Mouse (Mus musculus) megakaryocyte, embryonic 14.5 days (primary cell): ENCODE measurements around the gene Ppan. TPM values are rescaled to one million over a fixed set of nuclear protein-coding genes. Genes with fewer than 3 reads are reported as not detected.
A peak's percentile ranks its signal among the peaks of the same experiment; 100 is the strongest.

Source experiments
- H3K27me3 ChIP-seq: replicated peaks from 2 replicates; pipeline ENCODE3; 2012; ENCODE audit warnings: inconsistent platforms
- H3K36me3 ChIP-seq: replicated peaks from 2 replicates; pipeline ENCODE3; 2012; ENCODE audit warnings: low read length, inconsistent platforms, mixed read lengths
- H3K4me1 ChIP-seq: 2 replicates; pipeline ENCODE4 v1.6.1; 2012; ENCODE audit warnings: inconsistent platforms
- H3K4me3 ChIP-seq: replicated peaks from 2 replicates; pipeline ENCODE3; 2012; ENCODE audit warnings: moderate library complexity, mild to moderate bottlenecking, inconsistent platforms
- H3K9me3 ChIP-seq: 2 replicates; pipeline ENCODE4 v1.6.1; 2012; ENCODE audit warnings: inconsistent platforms
- FLI1 ChIP-seq: IDR thresholded peaks from 2 replicates; pipeline ENCODE4 v1.6.1; 2012; ENCODE audit warnings: low read length, inconsistent platforms, mixed read lengths
- GATA1 ChIP-seq: IDR thresholded peaks from 3 replicates; pipeline ENCODE4 v1.6.1; 2012; ENCODE audit warnings: mixed read lengths, low read length, inconsistent platforms, borderline replicate concordance
- polyA plus RNA-seq: library from polyadenylated mRNA; stranded (reverse); fragments of >175 nt; gene quantifications from 2 replicates; pipeline ENCODE4 v1.2.3, GENCODE M21; 2012; ENCODE audit warnings: low replicate concordance; ENCODE audit not compliant: insufficient read depth

Ppan gene
- polyA plus RNA-seq, 1 experiment, result 137 TPM

DNA sequence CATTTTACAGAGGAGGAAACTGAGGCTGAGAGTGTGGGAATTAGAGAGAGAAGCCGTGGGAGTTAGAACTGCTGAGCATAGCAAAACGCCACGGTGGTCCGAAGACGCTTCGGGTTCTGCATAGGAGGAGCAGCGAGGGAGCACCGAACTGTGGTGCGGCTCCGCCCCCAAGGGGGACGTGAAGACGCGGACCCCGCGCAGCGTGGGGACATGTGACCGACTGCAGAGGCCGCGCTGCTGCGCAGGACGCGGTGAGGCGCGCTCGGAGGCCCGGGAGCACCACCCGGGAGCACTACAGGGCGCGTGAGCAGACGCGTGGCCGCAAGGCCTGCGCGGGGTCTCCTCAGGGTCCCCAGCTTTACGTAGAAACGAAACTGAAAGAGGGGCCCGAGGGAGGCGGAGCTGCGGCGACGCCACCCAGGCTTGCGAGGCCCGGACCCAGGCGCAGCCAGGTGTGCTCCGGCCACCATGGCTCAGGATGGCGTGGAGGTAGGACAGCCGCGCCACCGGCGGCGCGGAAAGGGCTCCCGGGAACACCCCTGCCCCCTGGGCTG is 19.4 kb upstream of the Ppan start, which contains the start of gene A230050P20Rik:
Gene A230050P20Rik (plus strand): TSS at position 195 of the 554 bp plus-strand sequence.
- TF ChIP-seq FLI1 (no peak), GATA1 (no peak)
- H3K36me3 ChIP-seq, result peaks cover 36% of the 10 kb centered on the region
- peaks cover 21% of the 10 kb centered on the region for H3K27me3 ChIP-seq
- no peaks in the 10 kb centered on the region for H3K9me3 ChIP-seq
- H3K4me1 ChIP-seq, result peaks cover 44% of the 10 kb centered on the region
- H3K4me3 ChIP-seq, result peak within 1 kb of the TSS; percentile 95

GRCm38 (mm10) chr9:20869246-20869645 is 18.7 kb upstream of the Ppan start:
- Histone ChIP-seq H3K9me3 (no peaks in the 10 kb centered on the region), H3K4me3 (peak overlapping the region; percentile 95), H3K36me3 (peaks cover 44% of the 10 kb centered on the region), H3K4me1 (peaks cover 44% of the 10 kb centered on the region), H3K27me3 (peaks cover 21% of the 10 kb centered on the region)
- TF ChIP-seq FLI1 (no peak), GATA1 (no peak)

- no peaks in the 10 kb centered on the region for H3K9me3 ChIP-seq
- H3K4me1 ChIP-seq, result peaks cover 44% of the 10 kb centered on the region
- H3K36me3 ChIP-seq, result peaks cover 56% of the 10 kb centered on the region
- H3K27me3 ChIP-seq, result peaks cover 19% of the 10 kb centered on the region
- H3K4me3 ChIP-seq, result no peak overlapping the region
- no peak for TF ChIP-seq GATA1
- no peak for TF ChIP-seq FLI1
Observed at GRCm38 (mm10) chr9:20870211-20871173, 17.5 kb upstream of the Ppan start.

- no peak overlapping the region for H3K4me3 ChIP-seq
- TF ChIP-seq FLI1 (no peak), GATA1 (no peak)
- H3K27me3 ChIP-seq, result peaks cover 4% of the 10 kb centered on the region
- peaks cover 45% of the 10 kb centered on the region for H3K4me1 ChIP-seq
- H3K36me3 ChIP-seq, result peaks cover 58% of the 10 kb centered on the region
- H3K9me3 ChIP-seq, result no peaks in the 10 kb centered on the region
Observed at GRCm38 (mm10) chr9:20872991-20873390, 15.0 kb upstream of the Ppan start.

- Histone ChIP-seq H3K4me1 (peaks cover 44% of the 10 kb centered on the region), H3K9me3 (no peaks in the 10 kb centered on the region), H3K4me3 (no peak overlapping the region), H3K36me3 (peaks cover 58% of the 10 kb centered on the region), H3K27me3 (peaks cover under 1% of the 10 kb centered on the region)
- no peak for TF ChIP-seq FLI1
- no peak for TF ChIP-seq GATA1
Observed at GRCm38 (mm10) chr9:20873521-20873920, 14.5 kb upstream of the Ppan start.

- Histone ChIP-seq H3K27me3 (no peaks in the 10 kb centered on the region), H3K4me1 (peaks cover 49% of the 10 kb centered on the region), H3K4me3 (no peak overlapping the region), H3K36me3 (peaks cover 55% of the 10 kb centered on the region), H3K9me3 (no peaks in the 10 kb centered on the region)
- TF ChIP-seq GATA1 (no peak), FLI1 (no peak)
Observed at GRCm38 (mm10) chr9:20875021-20875790, 12.8 kb upstream of the Ppan start.

GRCm38 (mm10) chr9:20876318-20877117 is 11.5 kb upstream of the Ppan start:
- TF ChIP-seq GATA1, result no peak
- TF ChIP-seq FLI1, result no peak
- H3K9me3 ChIP-seq, result no peaks in the 10 kb centered on the region
- no peaks in the 10 kb centered on the region for H3K27me3 ChIP-seq
- peaks cover 45% of the 10 kb centered on the region for H3K4me1 ChIP-seq
- H3K36me3 ChIP-seq, result peaks cover 42% of the 10 kb centered on the region
- no peak overlapping the region for H3K4me3 ChIP-seq

DNA sequence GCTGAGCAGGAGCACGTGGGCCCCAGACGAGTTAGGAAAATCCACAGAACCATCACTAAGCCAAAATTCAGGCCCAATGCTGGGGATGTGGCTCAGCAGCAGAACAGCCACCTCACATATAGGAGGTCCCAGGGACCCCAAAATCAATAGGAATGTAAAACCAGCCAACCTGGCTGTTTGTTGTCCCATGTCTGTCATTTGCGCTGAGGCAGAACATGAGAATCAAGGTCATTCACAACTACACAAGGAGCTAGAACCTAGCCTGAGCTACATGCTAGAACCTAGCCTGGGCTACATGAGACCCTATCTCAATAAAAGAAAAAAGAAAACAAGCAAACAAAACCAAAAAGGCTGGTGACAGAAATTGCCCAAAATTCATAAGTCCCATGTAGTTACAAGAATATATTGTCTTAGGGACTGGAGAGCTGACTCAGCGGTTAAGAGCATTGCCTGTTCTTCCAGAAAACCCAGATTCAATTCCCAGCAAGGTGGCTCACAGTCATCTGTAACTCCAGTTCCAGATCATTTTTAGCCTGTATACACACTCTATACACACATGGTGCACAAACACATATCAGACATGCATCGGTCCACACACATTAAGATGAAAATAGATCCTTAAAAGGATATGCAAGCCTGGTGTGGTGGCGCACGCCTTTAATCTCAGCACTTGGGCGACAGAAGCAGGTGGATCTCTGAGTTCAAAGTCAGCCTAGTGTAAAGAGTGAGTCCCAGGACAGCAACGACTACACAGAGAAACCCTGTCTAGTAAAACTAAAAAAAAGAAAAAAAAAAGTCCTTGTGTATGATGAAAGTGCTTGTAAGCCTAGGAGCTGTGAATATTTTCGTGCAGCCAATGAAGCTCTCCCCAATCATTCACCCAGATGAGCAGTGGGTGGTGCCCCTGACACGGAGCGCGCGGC is 10.6 kb upstream of the Ppan start:
- no peaks in the 10 kb centered on the region for H3K9me3 ChIP-seq
- peaks cover 33% of the 10 kb centered on the region for H3K36me3 ChIP-seq
- peak overlapping the region; percentile 94 for H3K4me3 ChIP-seq
- peaks cover 37% of the 10 kb centered on the region for H3K4me1 ChIP-seq
- H3K27me3 ChIP-seq, result no peaks in the 10 kb centered on the region
- TF ChIP-seq FLI1, result no peak
- TF ChIP-seq GATA1, result no peak
